Mouse (Mus musculus): ENCODE data around the gene Pard3. TPM values are rescaled to one million over a fixed set of nuclear protein-coding genes. Genes with fewer than 3 reads are reported as not detected.

The Pard3 gene
- total and polyA plus RNA-seq, 3 experiments, result 0.51 to 1.3 (median 0.94) TPM

DNA sequence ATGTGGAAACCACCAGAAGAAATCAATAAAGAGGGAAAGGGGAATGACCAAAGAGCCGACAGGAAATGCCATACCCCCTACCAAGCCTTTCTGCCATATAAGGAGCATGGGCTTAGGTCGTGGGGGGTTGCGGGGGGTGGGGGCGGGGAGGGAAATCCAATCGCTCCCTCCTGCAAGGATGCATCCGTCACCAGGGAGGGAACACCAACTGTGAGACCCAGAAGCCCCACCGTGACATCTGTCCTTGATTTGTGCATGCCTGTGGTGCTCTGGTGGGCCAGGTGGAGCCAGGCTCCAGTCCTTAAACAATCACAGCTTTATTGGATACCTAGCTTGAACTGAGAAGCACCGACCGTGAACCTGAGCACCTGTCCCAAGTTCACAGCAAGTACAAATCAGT, 24.7 kb downstream of the Pard3 start:
- DNase-seq (ENCODE audit: extremely low read depth), result no peak
- no peaks in the 10 kb centered on the region for H3K36me3 ChIP-seq (replicated peaks in 1 of 2; ENCODE audit: control insufficient read depth in 1 of 2, insufficient read depth in 1 of 2, low read length in 1 of 2)
- TF ChIP-seq JUND (conservative IDR thresholded peaks at IDR 0.05; ENCODE audit: low read depth, low read length) (no peak), CHD2 (IDR thresholded peaks at IDR 0.05; ENCODE audit: low read length) (no peak), SIN3A (IDR thresholded peaks at IDR 0.05; ENCODE audit: low read length) (no peak)
- dilution Hi-C loops (cut with MboI; ENCODE audit: extremely low pct_ligation_motif_present, extremely low pct_unique_long_range_greater_than_20kb, low sequenced_read_pairs) (no loop called here), in situ Hi-C loops (cut with MboI; ENCODE audit: low pct_ligation_motif_present, low pct_unique_long_range_greater_than_20kb, low sequenced_read_pairs) (no loop called here)
- H3K4me2 ChIP-seq (ENCODE audit: insufficient read depth, low read depth, poor library complexity, severe bottlenecking), result no peak overlapping the region
- no peaks in the 10 kb centered on the region for H3K9me3 ChIP-seq (replicated peaks; ENCODE audit: low read length)
- no peaks in the 10 kb centered on the region for H3K79me2 ChIP-seq (replicated peaks; ENCODE audit: control insufficient read depth, extremely low read depth, insufficient read depth, poor library complexity, severe bottlenecking)
- H3K4me3 ChIP-seq (replicated peaks in 1 of 3; ENCODE audit: low read depth in 2 of 3, low read length in 2 of 3, poor library complexity in 1 of 3), result no peak overlapping the region
- H3K27ac ChIP-seq (ENCODE audit: insufficient read depth, low read depth), result no peak overlapping the region
- H3K4me1 ChIP-seq (ENCODE audit: control insufficient read depth in 1 of 2, insufficient read depth in 2 of 2), result no peaks in the 10 kb centered on the region
- H3K9ac ChIP-seq (ENCODE audit: insufficient read depth, low read depth), result no peak overlapping the region
- H3K27me3 ChIP-seq (replicated peaks), result no peaks in the 10 kb centered on the region

DNA sequence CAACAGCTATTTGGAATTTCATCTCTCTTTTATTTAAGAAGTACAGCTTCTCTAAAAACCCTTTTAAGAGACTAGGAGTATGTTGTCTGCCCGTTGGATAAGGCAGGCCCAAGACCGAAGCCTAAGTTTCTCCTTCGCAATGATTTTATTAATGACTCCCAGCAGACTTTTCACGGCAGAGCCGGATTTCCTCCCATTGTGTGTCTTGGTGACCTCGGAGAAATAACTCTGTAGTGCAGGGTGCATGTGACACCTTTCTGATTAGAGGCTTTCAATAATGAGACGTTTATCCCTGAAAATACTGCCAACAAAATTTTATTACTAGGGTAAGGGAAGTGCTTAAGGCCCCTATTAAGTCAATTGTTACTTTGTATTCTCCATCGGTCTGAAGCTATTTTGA, 25.3 kb downstream of the Pard3 start:
- no peak overlapping the region for H3K9ac ChIP-seq (ENCODE audit: insufficient read depth, low read depth)
- no peak overlapping the region for H3K4me2 ChIP-seq (ENCODE audit: insufficient read depth, low read depth, poor library complexity, severe bottlenecking)
- H3K27ac ChIP-seq (ENCODE audit: insufficient read depth, low read depth), result no peak overlapping the region
- no peaks in the 10 kb centered on the region for H3K9me3 ChIP-seq (replicated peaks; ENCODE audit: low read length)
- no peaks in the 10 kb centered on the region for H3K79me2 ChIP-seq (replicated peaks; ENCODE audit: control insufficient read depth, extremely low read depth, insufficient read depth, poor library complexity, severe bottlenecking)
- no peak overlapping the region for H3K4me3 ChIP-seq (replicated peaks in 1 of 3; ENCODE audit: low read depth in 2 of 3, low read length in 2 of 3, poor library complexity in 1 of 3)
- no peak for TF ChIP-seq ZMIZ1 (IDR thresholded peaks at IDR 0.05; ENCODE audit: low read depth, low read length)
- no peak for TF ChIP-seq USF1 (IDR thresholded peaks at IDR 0.05; ENCODE audit: low read depth, low read length)
- no peak for TF ChIP-seq ZNF384 (IDR thresholded peaks at IDR 0.05; ENCODE audit: low read depth, low read length)
- TF ChIP-seq MAFK (IDR thresholded peaks at IDR 0.05; ENCODE audit: insufficient replicate concordance, low read length), result no peak
- TF ChIP-seq NELFE (IDR thresholded peaks at IDR 0.05; ENCODE audit: low read depth, low read length), result no peak
- no peak for TF ChIP-seq CTCF (conservative IDR thresholded peaks at IDR 0.05 in 1 of 2, IDR thresholded peaks at IDR 0.05 in 1 of 2; ENCODE audit: low read depth in 2 of 2, low read length in 2 of 2)
- no peak for TF ChIP-seq UBTF (IDR thresholded peaks at IDR 0.05; ENCODE audit: low read depth, low read length)
- no peak for TF ChIP-seq MXI1 (IDR thresholded peaks at IDR 0.05; ENCODE audit: low read depth, low read length)
- TF ChIP-seq CHD1 (IDR thresholded peaks at IDR 0.05; ENCODE audit: low read depth, low read length), result no peak
- no peak for TF ChIP-seq MAZ (IDR thresholded peaks at IDR 0.05; ENCODE audit: low read depth, low read length)
- TF ChIP-seq BHLHE40 (IDR thresholded peaks at IDR 0.05; ENCODE audit: low read depth, low read length), result no peak
- H3K27me3 ChIP-seq (replicated peaks), result no peaks in the 10 kb centered on the region
- H3K4me1 ChIP-seq (ENCODE audit: control insufficient read depth in 1 of 2, insufficient read depth in 2 of 2), result no peaks in the 10 kb centered on the region
- dilution Hi-C loops (cut with MboI; ENCODE audit: extremely low pct_ligation_motif_present, extremely low pct_unique_long_range_greater_than_20kb, low sequenced_read_pairs) (no loop called here), in situ Hi-C loops (cut with MboI; ENCODE audit: low pct_ligation_motif_present, low pct_unique_long_range_greater_than_20kb, low sequenced_read_pairs) (no loop called here)
- no peak for DNase-seq (ENCODE audit: extremely low read depth)
- no peaks in the 10 kb centered on the region for H3K36me3 ChIP-seq (replicated peaks in 1 of 2; ENCODE audit: control insufficient read depth in 1 of 2, insufficient read depth in 1 of 2, low read length in 1 of 2)

DNA sequence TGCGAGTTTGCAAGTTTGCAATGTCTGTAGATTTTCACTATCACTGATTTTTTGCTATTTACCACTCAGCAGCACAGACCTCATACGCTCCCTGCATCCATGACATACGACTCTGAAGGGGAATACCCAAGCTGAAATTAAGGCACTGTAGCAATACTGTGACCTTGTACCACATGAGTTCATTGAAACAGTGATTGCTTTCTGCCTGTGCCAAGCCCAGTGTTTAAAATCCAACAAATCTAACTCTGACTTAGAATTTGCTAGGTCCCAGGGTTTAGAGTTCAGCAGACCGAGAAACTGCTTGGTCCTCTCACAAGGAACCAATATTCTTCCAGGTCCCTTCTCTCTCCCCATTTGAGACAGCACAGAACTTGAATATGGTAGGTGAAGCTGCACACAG, 26.7 kb downstream of the Pard3 start:
- Histone ChIP-seq H3K4me3 (replicated peaks in 1 of 3; ENCODE audit: low read depth in 2 of 3, low read length in 2 of 3, poor library complexity in 1 of 3) (no peak overlapping the region), H3K9me3 (replicated peaks; ENCODE audit: low read length) (no peaks in the 10 kb centered on the region), H3K4me2 (ENCODE audit: insufficient read depth, low read depth, poor library complexity, severe bottlenecking) (no peak overlapping the region), H3K79me2 (replicated peaks; ENCODE audit: control insufficient read depth, extremely low read depth, insufficient read depth, poor library complexity, severe bottlenecking) (no peaks in the 10 kb centered on the region), H3K4me1 (ENCODE audit: control insufficient read depth in 1 of 2, insufficient read depth in 2 of 2) (no peaks in the 10 kb centered on the region), H3K36me3 (replicated peaks in 1 of 2; ENCODE audit: control insufficient read depth in 1 of 2, insufficient read depth in 1 of 2, low read length in 1 of 2) (no peaks in the 10 kb centered on the region), H3K9ac (ENCODE audit: insufficient read depth, low read depth) (no peak overlapping the region), H3K27me3 (replicated peaks) (no peaks in the 10 kb centered on the region), H3K27ac (ENCODE audit: insufficient read depth, low read depth) (no peak overlapping the region)
- no peak for DNase-seq (ENCODE audit: extremely low read depth)
- in situ Hi-C loops (cut with MboI; ENCODE audit: low pct_ligation_motif_present, low pct_unique_long_range_greater_than_20kb, low sequenced_read_pairs) (no loop called here), dilution Hi-C loops (cut with MboI; ENCODE audit: extremely low pct_ligation_motif_present, extremely low pct_unique_long_range_greater_than_20kb, low sequenced_read_pairs) (no loop called here)
- TF ChIP-seq CHD1 (IDR thresholded peaks at IDR 0.05; ENCODE audit: low read depth, low read length), result no peak
- no peak for TF ChIP-seq ZKSCAN1 (IDR thresholded peaks at IDR 0.05; ENCODE audit: borderline replicate concordance, low read depth, low read length)
- no peak for TF ChIP-seq ETS1 (conservative IDR thresholded peaks at IDR 0.05; ENCODE audit: low read depth, low read length)
- TF ChIP-seq UBTF (IDR thresholded peaks at IDR 0.05; ENCODE audit: low read depth, low read length), result no peak
- TF ChIP-seq RAD21 (IDR thresholded peaks at IDR 0.05; ENCODE audit: low read depth, low read length), result no peak
- no peak for TF ChIP-seq TBP (conservative IDR thresholded peaks at IDR 0.05; ENCODE audit: low read depth, low read length)
- TF ChIP-seq USF2 (conservative IDR thresholded peaks at IDR 0.05; ENCODE audit: low read depth, low read length), result no peak
